Mouse (Mus musculus) erythroblast, embryonic 14.5 days (primary cell): ENCODE measurements around the gene Gm8122.
"Not testable (repeated sequence)": the region's sequence is repeated elsewhere in the genome, so short reads cannot be mapped to it uniquely, and the experiment has no call there.

Experiments used
- GATA1 ChIP-seq: IDR thresholded peaks from 2 replicates; pipeline ENCODE4 v1.6.1; 2012; ENCODE audit warnings: low read length, inconsistent platforms, mixed read lengths
- TAL1 ChIP-seq: IDR thresholded peaks from 3 replicates; pipeline ENCODE4 v1.6.1; 2012; ENCODE audit warnings: low read length, inconsistent platforms, mixed read lengths

DNA sequence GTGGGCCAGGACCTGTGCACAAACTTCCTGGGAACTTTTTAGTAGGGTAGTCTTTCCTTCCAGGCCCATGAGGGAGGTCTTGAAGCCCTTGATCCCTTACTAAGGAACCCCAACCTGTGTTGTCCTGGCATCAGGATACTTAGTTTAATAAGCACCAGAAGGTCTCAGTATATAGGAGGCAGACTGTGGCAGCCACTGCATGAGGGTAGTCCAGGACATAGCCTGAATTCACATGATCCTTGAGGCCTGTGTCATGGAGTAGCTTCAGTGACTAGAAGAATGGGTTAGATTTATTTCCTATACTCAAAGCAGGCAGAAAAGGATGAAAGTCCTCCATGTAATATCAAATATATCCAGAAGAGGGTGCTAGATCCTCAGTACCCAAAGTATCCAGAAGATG lies 2.7 kb upstream of the Gm8122 start:
- TF ChIP-seq GATA1, TAL1: not testable (repeated sequence)
